Mouse (Mus musculus): ENCODE measurements around the gene Tcf7l1. TPM values are rescaled to one million over a fixed set of nuclear protein-coding genes. Genes with fewer than 3 reads are reported as not detected.

Gene Tcf7l1
- total RNA-seq, 2 experiments from 2014 or later, result 10.5 to 11.9 TPM

Other genes with a start within 250 kb of the Tcf7l1 start
- 10 to 100 TPM in 1 of 2 experiments, 1 to 10 TPM in 1; 9.0 to 10.3 TPM for gene Capg, start 244.9 kb downstream of the Tcf7l1 start, total RNA-seq (2021)
- 10 to 100 TPM; 13.8 to 20.0 TPM for gene Elmod3, start 190.8 kb downstream of the Tcf7l1 start, total RNA-seq (2021)
- gene Retsat, start 190.8 kb downstream of the Tcf7l1 start, total RNA-seq (2021), result 100 to 1,000 TPM; 185 to 218 TPM
- gene Tgoln1, start 172.3 kb downstream of the Tcf7l1 start, total RNA-seq (2021), result 10 to 100 TPM; 56.9 to 61.9 TPM
- 100 to 1,000 TPM; 104 to 110 TPM for gene Kcmf1, start 110.7 kb upstream of the Tcf7l1 start, total RNA-seq (2021)
- 100 to 1,000 TPM; 112 to 120 TPM for gene Tmsb10, start 169.5 kb upstream of the Tcf7l1 start, total RNA-seq (2021)

Measured in heart, postnatal 36 days (tissue).